Mouse (Mus musculus) heart, adult 11 months (tissue): ENCODE data around the gene Gm3043.
"Not testable (repeated sequence)": the region's sequence is repeated elsewhere in the genome, so short reads cannot be mapped to it uniquely, and the experiment has no call there.

Experiments used
- DNase-seq: peaks from one replicate; pipeline ENCODE4 v3.0.0; 2022

The Gm3043 gene

GRCm38 (mm10) chr14:3688483-3688882 lies at the start of gene Gm3043:
Gene Gm3043, plus strand, starts transcription at chr14:3688783.
- not testable (repeated sequence) for DNase-seq

GRCm38 (mm10) chr14:3651730-3652129 lies 36.9 kb upstream of the Gm3043 start, which contains the start of gene Gm3020:
Gene Gm3020, plus strand, starts transcription at chr14:3652030.
- not testable (repeated sequence) for DNase-seq
